Mouse (Mus musculus) thymus, postnatal 10 days (tissue): ENCODE measurements around the gene Fat2.
A peak's percentile ranks its signal among the peaks of the same experiment; 100 is the strongest.

Experiments
- DNase-seq, 2 experiments: peaks; one replicate each; pipeline ENCODE4 v3.0.0; 2021; ENCODE audit warnings: low spot score in 2 of 2

The Fat2 gene

DNA sequence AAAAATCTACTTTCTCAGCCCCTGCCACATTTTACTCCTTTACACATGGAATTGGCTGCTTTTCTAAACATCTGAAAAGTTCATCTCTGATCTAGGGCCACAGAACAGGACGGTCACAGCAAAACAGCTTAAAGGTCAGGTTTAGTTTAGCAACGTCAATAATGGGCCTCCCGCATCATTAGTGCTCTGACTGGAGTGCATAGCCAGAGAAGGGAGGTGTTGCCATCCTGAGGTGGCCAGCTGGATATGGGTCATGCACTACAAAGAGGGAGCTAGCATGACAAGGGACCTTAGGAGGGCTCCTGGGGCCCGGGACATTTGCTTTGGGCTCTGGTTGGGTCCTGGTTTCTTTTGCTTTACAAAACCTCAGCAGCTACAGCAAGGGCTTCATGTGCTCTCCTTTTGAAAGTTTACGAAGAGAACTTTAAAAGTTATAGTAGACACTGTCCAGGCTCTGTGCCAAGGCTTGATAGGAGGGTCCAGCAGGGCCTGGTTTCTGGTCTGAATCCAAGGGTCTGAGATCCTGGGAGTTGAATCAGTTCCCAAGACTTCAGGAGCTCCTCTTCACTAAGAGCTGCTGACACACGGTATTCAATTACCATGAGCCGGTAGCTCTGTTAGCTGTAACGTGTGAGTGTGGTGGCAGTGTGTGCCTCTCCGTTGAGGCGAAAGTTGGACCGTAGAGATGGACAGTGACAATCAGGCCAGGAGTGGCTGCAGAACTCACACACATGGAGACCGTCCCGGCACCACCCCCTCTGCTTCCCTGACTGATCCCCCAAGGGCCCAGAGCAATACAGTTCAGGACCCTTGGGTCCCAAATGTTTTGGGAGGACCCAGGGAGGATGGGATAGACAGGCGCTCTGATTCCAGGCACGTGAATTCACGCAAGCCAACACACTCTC, 6.2 kb downstream of the Fat2 start:
- DNase-seq: no peak

DNA sequence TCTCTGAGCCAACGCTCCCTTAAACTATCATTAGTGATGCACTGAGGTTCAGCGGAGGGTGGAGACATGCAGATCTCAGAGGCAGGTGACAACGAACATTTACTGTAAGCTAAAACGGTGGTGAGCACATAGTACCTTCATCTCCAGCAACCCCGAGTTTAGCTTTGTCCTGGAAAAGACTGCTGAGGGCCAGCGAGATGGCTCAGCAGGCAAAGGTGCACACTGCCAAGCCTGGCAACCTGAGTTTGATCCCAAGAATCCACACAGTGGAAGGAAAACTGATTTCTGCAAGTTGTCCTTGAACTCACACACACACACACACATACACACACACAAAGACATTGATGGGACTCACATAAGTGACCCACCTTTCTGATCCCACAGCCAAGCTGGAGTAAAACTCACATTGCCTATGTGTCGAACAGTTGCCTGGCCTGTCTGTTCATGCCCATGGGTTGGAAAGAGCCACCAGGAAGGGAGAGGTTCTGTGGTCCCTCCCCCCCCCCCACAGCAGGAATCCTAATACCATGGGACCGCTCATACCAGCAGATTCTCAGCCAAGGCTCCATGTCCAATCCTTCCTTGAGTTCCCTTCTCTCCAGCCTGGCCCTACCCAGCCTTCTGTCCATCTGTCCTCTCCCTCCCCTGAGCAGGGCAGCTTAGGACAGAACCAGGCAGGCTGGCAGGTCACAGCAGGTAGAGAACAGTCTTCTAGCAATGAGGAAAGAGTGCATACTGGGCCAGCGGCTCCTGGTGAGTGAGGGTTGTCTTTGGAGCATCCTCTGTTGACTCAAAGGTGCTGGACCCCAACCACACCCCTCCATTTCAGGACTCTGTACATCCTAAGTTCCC, 8.6 kb downstream of the Fat2 start:
- no peak for DNase-seq

DNA sequence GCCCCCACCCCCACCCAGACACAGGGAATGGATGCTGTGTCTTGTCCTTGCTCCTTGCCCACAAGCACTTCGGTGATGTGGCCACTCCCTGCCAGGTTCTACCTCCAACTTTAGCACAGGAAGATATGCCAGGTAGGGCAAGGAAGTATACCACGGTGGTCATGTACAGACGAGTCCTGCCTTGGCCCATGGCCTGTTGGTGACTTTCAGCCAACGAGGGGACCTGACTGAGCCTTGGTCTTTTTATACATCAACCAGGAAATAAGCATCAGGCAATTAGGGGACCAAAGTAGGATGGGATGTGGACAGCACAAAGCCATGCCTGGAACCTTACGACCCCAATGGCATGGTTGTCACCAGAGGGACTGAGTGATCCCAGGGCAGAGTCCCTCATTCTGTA, 9.3 kb downstream of the Fat2 start:
- DNase-seq: no peak

DNA sequence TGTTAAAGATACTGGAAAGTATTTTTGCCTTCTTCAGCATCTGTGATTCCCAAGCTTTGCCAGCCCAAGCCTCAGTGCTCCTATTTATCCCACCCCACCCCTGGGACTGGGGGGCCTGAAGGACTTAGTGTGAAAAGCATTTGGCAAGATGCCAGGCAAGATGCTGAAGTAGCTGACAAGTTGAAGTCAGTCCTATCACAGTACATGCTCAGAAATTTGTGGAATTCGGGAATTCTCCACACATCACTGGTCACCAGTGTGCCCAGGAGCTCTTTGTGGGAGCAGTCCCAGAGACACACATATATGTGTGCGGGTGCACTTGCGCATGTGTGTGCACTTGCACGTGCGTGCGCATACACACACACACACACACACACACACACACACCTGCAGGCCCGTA, 10.2 kb downstream of the Fat2 start:
- DNase-seq: no peak

DNA sequence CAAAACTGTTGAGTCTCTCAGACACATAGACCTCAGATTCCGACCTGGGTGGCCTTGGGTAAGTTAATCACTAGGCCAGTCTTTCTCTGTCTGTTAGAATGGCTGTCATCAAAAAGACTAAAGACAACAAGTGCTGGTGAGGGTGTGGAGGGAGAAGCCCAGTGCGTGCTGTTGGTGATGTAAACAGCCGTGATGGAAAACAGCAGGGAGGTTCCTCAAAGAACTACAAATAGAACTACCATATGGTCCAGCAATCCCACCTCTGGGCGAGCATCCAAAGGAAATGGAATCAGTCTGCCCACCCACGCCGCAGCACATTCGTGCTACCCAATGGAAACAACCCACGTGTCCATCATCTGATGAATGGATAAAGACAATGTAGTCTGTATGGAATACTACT, 12.5 kb downstream of the Fat2 start:
- no peak for DNase-seq

DNA sequence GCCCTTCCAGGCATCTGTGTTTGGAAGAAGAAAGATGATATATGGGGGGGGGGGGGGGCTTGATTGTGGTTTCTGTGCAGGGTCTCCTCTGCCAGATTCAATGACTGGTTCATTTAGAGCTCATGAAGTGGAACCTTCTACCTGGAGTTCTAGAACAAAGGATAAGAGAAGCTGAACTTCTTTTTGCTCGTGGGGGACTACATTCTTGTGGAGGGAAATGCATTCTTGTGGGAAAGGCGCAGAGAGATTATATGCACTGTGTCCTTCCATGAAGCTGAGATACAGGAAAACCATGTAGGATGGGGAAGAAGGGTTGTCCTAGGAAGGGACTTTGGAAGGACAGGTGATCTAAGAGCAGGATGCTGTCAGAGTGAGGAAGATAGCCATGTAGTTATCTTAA, 15.4 kb downstream of the Fat2 start:
- no peak for DNase-seq

DNA sequence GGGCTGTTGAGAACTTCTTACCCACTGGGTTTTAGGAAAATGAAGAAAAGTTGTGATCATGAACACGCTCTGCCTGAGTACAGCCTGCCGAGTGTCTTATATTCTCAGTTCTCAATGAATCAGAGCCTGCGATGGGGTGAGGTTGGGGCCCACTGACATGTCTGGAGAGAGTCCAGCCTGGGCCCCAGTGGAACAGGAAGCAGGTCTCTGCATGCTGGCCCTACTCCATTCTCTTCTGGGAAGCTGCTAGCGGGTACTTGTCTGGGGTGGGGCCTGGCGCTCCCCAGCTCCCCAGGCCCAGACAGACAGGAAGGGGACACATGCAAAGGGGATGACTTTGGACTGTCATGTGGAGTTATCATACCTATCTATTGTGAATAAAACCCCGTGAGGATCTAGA, 20.4 kb downstream of the Fat2 start:
- no peak for DNase-seq

DNA sequence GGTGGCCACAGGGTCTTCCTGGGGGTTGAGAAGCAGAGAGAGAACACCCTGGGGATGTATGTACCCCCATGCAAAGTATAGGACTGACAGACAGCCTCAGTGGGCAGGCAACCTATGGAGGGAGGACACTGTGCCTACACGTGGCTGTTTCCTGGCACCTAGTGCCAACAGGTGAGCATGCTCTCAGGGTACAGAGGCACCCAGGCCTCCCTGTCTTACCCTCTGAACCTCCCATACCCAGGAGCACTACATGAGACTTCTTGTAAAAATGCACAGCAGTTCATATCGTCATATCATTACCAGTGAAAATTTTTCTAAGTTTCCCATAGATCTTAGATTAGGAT, 21.7 kb downstream of the Fat2 start:
- no peak for DNase-seq

DNA sequence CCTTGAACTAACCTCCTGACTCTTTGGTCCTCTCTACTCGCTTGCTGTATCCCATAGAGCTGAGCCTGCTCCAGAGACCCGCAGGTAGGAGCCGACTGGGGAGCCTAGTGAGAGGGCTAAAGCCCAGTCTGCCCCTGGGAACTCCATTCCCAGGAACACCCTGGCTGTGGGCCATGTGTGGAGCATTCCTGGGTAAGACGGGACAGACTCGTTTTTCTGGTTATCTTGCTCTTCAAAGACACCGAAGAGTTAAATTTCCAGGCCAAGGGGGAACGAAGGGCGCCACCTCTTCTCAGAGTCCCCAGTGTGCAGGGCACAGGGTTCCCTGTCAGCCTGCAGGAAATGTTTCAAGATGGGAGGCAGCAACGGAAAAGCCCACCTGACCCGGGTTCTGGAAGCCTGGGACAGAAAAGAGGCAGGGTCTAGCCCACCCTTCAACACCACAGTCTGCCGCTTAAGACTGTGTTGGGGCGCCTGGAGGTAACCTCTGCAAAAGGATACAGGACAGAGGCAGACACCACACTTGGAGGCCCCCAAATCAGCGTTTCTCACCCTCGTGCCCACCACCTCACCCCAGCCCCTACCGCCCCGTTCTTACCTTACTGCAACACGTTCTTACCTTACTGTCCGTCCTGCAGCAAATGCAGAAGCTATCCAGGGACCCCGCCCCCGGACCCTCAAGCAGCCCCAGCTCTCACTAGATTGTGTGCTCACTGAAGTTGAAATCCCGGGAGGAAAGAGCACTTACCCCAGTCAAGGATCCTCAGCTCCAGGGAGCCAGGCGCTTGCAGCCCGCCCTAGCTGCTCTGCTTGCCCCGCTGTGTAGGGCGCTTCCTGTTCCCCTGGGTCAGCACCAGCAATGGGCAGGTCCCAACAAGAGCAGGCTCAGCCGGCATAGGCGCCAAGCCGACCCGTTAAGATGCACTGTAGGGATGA, 22.3 kb downstream of the Fat2 start:
- DNase-seq: no peak

DNA sequence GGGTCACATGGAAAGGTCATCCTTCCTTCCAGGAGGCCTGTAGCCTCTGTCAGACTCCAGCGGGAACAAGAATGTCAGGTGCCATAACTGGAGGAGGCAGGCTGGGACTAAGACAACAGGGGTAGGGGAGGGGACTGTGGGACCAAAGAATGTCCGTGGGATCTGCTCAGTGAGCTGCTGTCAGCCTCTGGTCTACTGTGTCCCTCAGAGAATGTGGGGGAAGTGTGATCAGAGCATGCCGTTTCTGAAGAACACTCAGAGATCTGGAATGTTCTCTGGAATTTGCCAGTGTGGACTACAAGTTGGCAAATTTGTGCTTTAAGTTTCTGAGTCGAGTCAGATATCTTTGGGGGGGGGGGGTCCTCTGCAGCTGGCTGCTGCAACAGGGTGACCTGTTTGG, 34.0 kb downstream of the Fat2 start:
- DNase-seq: no peak

DNA sequence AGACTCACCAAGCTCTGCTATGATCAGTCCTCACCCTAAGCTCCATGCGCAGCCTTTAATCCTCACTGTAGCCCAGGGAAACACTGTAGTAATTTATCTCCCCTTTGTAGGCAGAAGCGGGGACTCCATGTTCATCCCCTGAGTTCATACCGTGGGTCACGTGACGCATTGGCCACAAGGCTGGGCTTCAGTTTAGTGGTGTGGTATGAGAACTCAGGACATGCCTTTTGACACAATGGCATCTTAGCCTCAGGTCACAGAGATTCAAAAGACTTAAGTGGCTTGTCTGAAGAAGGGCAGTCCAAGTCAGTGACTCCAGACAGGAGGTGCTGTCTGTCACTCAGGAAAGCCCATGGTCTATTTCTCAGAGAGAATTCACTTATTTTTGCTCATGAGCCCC, 43.2 kb downstream of the Fat2 start:
- DNase-seq: no peak

DNA sequence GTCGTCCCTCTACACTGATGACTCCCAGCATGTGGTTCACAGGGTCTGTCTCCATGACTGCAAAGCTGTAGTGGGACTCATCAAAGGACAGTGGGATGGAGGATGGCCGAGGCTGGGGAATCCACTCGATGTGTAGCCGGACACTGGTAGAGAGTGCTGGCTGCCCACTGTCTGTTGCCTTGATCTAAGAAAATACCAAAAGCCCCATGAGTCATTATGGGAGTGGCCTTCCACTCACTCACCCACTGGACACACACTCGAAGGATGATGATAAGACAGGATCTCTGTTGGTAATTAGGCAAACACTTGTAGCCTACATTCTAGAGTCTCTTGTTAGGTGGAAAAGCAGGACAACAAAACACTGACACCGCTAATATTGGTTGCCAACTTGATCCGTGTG, 44.5 kb downstream of the Fat2 start:
- DNase-seq: no peak

DNA sequence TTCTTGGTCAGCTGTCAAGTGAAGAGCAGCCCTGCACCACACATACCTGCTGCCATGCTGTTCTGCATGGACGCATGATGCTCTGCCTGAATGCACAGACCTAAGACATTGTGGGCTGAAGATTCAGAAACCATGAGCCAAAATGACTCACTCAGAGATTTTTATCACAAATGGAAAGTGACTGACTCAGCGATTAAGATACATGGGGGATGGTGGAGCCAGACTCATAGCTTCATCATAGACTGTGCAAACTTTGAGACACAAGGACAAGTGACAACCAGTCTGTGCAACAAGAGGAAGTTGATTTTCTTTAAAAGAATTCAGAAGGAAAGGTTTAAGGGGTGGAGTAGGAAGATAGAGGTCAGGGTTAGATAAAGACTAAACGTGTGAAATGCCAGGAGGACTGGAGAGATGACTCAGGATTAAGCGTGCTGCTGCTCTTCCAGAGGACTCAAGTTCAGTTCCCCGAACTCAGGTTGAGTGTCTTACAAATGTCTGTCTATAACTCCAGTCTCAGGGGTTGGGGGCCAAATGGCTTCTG, 46.4 kb downstream of the Fat2 start:
- no peak for DNase-seq

DNA sequence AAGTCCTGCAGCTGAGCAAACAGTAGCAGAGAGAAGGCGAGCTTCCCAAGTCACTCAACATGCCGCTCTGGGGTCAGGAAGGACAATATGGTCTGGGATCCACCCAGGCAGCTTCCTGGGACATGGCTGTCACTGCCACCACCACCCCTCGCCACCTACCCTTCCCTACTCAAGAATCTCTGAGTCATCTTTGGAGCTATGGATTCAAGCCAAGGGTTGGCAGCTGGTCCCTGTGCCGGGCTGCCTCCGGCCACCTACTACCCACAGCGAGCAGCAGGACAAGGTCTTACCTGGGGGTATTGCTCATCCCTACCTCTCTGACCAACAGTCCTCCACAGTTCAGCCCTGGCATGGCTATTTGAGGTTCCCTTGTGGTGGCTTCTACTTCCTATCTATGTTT, 61.6 kb downstream of the Fat2 start:
- DNase-seq: no peak

DNA sequence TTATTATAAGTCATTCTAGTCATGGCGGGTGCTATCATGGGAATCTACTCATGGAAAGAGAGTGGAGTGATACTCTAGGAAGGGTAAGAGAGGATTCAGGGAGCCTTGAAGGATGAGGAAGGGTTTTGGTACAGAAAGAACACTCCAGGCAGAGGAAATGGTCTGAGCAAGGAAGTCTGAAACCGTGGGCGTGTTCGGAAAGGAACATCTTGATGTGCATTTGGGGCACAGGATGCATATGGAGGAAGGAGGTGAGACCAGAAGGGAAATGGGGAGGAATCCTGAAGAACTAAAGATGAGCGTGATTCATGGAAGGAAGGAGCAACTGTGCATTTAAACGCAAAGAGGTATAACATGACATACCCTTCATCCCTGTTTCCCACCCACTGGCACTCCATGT, 67.8 kb downstream of the Fat2 start:
- no peak for DNase-seq

DNA sequence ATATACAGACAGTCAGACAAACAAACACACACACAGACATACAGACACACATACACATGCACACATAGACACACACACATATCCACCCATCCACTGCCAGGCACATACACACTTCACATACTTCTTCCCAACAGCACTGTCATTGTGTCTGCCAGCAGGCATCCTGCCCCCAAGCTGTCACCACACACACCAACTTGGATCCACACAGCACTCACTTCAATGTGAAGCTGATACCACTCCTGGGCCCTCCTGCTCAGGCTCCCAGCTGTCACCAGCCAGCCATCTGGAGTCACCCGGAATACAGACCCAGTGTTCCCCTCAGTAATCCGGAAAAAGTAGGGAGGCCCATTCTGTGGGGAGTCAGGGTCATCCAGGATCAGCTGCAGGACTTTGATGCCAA, 70.7 kb downstream of the Fat2 start:
- no peak for DNase-seq

DNA sequence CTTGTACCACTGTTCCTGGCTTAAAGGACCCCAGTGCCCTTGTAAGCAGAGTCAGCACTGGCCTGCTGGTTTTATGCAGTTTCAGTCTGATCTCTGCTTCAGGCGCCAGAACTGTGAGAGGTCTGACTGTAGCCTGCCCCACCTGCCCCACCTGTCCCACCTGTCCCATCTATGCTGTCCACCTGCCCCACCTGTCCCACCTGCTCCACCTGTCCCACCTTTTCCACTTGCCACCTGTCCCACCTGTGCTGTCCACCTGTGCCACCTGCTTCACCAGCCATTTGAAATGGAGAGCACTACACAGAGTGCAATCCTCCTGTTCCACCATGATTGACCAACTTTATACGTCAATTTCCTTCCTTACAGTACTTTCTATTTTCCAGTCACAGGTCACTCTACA, 72.0 kb downstream of the Fat2 start:
- no peak for DNase-seq

DNA sequence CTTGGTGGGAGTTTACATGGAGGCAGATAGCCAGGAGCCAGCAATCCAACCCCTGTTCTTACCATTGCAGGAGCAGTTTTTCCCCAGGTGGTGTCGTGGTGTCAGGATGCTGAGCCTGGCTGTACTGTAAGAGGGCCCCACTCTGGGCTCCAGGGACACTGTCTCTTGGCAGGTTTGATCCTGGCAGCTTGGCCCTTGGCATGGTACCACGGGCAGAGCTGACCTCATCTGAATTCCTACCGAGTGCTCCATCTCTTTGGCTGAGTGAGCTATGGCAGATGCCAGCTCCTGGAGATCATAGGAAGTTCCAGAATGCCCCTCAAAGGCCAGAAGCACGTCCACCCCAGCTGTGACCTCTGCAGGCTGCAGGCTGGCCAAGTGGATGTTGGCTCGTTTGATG, 74.4 kb downstream of the Fat2 start:
- no peak for DNase-seq

DNA sequence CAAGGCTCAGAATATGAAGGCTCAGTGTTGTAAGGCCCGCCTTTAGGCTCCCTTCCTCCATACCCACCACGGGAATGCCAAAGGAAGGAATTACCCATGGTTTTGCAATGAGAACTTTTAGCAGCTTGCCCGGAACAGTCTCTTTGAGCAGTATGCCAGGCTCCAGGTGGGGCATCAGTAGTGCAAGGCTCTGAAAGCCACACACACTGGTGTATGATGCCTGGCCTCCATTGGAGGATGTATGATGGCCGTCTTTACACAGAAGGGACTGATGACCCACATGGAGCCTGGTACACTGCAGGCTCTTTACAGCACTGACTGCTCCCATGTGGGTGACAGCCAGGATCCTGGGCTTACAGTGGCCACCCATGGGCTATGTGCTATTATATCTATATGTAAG, 75.3 kb downstream of the Fat2 start:
- DNase-seq: no peak

DNA sequence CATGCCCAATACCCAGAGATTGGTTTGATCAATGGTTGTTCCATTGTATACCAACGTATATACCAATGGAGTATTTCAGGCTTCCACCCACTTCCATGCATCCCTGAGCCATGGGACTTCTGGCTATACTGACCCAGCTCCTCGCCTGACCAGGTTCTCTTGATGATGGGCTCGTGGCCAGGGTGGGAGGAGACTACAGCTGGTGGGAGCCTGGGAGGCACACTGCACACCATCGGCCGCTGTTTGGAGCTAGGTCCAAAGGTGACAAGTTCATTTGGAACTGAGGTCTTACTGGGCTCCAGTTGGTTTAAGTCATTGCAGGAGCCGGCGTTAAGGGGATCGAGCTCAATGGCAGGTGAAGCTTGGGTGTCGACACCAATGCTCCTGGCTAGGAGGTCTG, 83.0 kb downstream of the Fat2 start:
- DNase-seq: no peak

DNA sequence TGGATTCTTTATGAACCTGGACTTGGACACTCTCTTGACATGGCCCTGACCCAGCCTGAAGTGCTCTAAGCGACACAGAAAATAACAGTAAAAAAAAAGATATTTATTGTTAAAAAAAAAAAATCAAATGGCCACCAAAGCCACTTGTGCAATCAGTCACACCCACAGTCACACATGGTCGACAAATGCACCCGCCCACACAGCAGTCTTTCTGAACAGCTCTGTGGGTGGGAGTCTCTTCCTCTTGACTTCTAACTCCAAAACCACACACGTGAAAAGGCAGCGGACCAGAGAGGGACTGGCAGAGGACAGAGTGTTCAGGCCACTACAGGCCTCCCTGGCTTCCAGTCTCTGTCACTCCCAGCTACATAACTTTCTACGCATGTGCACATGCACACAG, 85.8 kb downstream of the Fat2 start:
- no peak for DNase-seq

DNA sequence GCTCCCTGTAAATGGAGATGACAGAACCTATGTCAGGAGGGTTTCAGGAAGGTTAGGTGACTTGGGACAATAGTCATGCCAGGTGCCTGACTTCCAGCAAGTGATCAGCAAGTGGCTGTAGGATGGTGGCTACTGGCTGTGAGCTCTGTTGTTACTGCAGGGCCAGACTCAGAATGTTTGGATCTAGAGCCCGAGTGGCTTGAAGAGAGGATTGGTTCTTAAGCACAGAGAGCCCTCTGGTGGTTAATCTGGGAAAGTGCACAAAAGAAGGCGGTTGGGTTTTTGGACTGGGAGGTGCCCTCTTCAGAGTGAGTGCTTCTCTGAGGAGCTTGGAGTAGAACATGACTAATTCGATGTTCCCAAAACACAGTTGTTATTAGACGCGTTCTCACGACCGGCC, 95.8 kb downstream of the Fat2 start:
- DNase-seq: peak; percentile 40 to 57
